Mouse (Mus musculus): ENCODE data around the gene Gpr84.
A peak's percentile ranks its signal among the peaks of the same experiment; 100 is the strongest.
"Not testable (repeated sequence)": the region's sequence is repeated elsewhere in the genome, so short reads cannot be mapped to it uniquely, and the experiment has no call there.

Gpr84 gene

GRCm38 (mm10) chr15:103285778-103286417 lies 24.5 kb downstream of the Gpr84 start:
- DNase-seq (ENCODE audit: low spot score) = no peak

- DNase-seq (ENCODE audit: low spot score) = no peak
Observed at GRCm38 (mm10) chr15:103284647-103285046, 25.8 kb downstream of the Gpr84 start.

GRCm38 (mm10) chr15:103284066-103284465 lies 26.3 kb downstream of the Gpr84 start:
- peak; percentile 74 for DNase-seq (ENCODE audit: low spot score)

GRCm38 (mm10) chr15:103281465-103282205 lies 28.8 kb downstream of the Gpr84 start:
- DNase-seq (ENCODE audit: low spot score) = no peak

- peak; percentile 75 for DNase-seq (ENCODE audit: low spot score)
Observed at GRCm38 (mm10) chr15:103280817-103281464, 29.5 kb downstream of the Gpr84 start.

- DNase-seq (ENCODE audit: low spot score) = no peak
Observed at GRCm38 (mm10) chr15:103279750-103280149, 30.7 kb downstream of the Gpr84 start.

GRCm38 (mm10) chr15:103277949-103278348 lies 32.5 kb downstream of the Gpr84 start:
- no peak for DNase-seq (ENCODE audit: low spot score)

GRCm38 (mm10) chr15:103275943-103276342 lies 34.5 kb downstream of the Gpr84 start:
- not testable (repeated sequence) for DNase-seq (ENCODE audit: low spot score)

- peak; percentile 100 for DNase-seq (ENCODE audit: low spot score)
Observed at GRCm38 (mm10) chr15:103272419-103273279, 37.8 kb downstream of the Gpr84 start, which contains the start of gene Copz1. Copz1 (plus strand) TSS chr15:103272714.

GRCm38 (mm10) chr15:103268903-103269302 lies 41.5 kb downstream of the Gpr84 start:
- no peak for DNase-seq (ENCODE audit: low spot score)

- DNase-seq (ENCODE audit: low spot score) = no peak
Observed at GRCm38 (mm10) chr15:103264794-103265193, 45.6 kb downstream of the Gpr84 start.

GRCm38 (mm10) chr15:103259989-103260388 lies 50.4 kb downstream of the Gpr84 start:
- no peak for DNase-seq (ENCODE audit: low spot score)

- DNase-seq (ENCODE audit: low spot score) = no peak
Observed at GRCm38 (mm10) chr15:103259162-103259561, 51.2 kb downstream of the Gpr84 start.

All from embryo, embryonic 10 days (tissue).